Mouse (Mus musculus) kidney, postnatal 25 days (tissue): ENCODE data around the gene Lin7c.

Experiments
- DNase-seq, 2 experiments: peaks; one replicate each; pipeline ENCODE4 v3.0.0; 2021; ENCODE audit warnings: mixed read lengths in 2 of 2

The Lin7c gene

DNA sequence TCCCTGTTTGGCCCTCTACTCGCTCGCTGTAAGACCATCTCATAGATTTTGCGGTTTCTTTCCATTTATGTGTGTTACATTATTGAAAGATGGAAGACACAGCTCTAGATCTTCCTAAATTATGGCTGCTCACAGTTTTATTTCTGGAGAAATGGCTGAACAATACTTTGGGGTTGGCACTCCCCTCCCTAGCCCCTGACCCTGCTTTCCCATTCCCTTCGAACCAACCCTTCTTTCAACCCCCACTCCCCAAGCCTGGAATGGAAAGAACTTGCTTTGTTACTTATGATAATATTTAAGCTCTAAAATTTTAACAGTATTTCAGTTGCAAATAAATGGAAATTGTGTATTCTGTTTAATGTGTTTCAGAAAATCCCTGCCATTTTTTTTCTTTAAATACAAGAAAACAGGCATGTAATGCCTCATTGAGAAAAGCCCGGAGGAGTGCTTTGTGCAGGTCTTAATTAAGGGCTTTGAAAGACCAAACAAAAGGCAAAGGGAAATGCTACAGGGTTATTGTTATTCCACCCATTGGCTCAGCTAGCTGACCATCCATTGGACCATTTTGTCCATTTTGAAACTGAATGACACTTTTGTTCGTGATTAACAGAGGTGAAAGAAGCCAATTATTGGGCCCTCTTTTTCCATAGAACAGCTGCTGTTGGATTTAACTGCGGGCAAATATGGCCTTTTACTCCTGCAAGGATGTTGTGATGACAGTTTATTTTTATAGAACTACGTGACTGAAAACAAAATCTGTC lies 52.3 kb downstream of the Lin7c start:
- DNase-seq, result no peak

DNA sequence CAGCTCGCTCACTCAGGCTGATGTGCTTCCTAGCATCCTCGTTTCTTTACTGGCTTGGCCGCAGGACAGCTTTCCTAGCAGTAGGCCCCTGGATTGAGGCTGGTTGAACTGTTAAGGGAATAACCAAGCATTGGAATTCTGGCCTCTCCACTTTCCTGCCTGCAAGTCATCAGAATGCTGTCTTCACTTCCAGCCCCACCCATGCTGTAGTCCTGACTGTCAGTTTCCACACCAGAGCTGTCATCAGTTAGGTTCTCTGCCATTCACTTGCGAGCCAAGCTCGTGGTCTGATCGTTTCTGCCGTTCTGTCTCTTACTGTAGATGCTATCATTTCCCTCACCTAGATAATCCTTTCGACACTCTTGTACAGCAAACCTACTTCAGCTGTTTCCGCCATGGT lies 54.3 kb downstream of the Lin7c start:
- no peak for DNase-seq

DNA sequence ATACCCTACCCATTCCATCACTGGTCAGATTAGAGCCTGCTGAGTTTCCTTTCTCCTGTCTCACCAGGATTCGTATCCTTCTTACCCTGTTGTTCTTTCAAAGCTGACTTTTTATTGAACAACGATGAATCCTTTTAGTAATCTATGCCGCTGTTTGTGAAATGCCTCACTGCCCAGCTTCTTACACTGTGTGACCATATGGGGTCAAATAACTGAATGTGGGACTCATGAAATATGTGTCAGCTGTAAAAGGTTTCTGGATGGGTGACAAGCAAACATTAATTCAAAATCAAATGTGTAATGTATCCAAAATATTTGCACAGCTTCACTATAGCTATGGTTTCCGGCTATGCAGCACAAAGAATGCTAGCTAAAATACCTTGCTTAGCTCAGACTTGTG lies 54.9 kb downstream of the Lin7c start:
- DNase-seq, result no peak

DNA sequence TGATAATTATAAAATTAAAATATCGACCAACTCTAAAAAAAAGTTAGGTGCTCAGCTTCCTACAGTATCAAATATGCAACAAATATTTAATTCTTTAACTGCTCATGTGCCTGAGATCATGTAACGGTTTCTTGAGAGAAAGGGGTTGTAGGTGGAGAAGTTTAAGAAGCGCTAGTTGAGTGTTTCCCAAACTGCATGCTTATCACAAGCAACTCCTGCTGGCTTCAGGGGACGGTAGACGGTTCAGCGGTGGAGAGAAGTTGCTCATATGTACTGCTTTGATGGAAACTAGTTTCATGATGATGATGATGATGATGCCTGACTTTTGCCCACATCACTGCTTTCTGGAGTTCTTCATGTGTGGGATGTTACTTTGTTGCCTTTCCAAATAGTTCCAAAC lies 55.8 kb downstream of the Lin7c start:
- DNase-seq, result no peak

DNA sequence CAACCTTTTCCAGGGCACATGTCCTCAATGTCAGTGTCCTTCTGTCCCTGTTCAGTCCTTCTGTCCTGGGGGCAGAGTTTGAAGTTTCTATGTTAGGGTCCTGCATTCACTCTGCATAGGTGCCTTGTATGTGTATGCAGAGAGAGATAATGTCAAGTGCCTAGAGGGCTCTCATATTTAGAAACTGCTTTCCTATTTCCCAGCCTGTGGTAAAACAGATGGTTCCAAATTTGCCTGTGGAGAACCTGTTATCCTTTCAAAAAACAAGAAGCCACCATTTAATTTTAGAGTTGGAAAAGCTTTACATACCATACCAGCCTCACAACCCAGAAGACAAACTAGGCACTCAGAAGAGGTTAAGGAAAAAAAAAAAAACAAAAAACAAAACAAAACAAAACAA lies 58.9 kb downstream of the Lin7c start:
- no peak for DNase-seq

DNA sequence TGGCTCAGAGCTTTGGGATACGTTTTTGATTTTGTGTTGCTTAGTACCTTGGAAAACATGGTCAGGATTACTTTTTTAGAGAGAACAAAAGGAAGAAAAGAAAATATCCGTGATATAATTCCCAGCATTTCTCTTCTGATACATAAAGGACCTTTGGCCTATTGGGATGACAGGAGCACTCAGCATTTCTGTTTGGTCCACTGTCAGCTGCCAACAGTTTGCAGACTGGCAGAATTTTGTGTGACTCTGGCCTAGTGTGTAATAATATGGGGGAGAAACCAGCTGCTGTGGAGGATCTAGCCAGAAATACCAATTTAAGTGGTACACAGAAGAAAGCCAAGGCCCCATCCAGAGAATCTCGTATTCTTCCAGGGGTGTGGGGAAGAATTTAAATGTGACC lies 59.7 kb downstream of the Lin7c start:
- DNase-seq, result no peak
